Mouse (Mus musculus) spleen, postnatal 10 days (tissue): Measurements from ENCODE around the gene Hmgxb4.
"Not testable (repeated sequence)": the region's sequence is repeated elsewhere in the genome, so short reads cannot be mapped to it uniquely, and the experiment has no call there.

Source experiments
- DNase-seq, 2 experiments: peaks; one replicate each; pipeline ENCODE4 v3.0.0; 2021 to 2022; ENCODE audit warnings: low spot score in 2 of 2

The Hmgxb4 gene

DNA sequence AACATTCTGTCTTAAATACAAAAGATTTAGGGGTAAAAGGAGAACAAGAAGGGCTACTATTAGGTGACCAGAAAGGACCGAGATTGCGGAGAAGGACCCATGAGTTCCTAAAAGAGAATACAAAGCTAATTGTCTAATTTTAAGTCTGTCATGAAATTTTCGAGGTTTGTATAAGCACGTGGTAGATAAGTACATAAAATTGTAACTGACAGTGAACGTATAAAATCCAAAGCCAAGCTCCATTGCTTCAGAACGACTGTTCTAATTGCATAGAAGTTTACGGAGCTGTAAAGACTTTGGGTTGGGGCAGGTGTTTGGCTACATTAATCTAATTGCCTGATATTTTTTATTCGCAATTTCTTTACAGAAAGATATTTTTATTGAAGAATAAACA is at the start of gene Hmgxb4:
Gene Hmgxb4, plus strand, starts transcription at position 276 of the 394 bp plus-strand sequence.
- DNase-seq, result no peak

DNA sequence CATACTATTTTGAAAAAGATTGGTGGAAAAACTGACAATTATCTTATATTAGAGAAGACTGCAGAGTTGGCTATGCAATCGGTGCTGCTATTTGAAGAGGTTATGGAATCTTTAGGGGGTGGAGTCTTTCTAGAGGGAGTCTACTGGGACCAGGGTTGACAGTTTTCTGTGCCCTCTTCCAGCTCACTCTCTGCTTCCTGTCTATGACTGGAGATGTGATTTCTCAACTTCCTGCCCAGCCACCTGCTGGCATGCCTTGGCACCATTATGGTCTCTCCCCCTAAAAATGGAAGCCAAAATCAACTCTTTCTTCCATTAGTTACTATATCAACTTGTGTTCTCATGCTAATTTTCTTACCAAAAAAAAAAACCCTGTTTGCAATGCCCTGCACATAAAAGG is 43.7 kb upstream of the Hmgxb4 start:
- no peak for DNase-seq

- no peak for DNase-seq
Observed at GRCm38 (mm10) chr8:74963983-74964382, 29.2 kb upstream of the Hmgxb4 start.

DNA sequence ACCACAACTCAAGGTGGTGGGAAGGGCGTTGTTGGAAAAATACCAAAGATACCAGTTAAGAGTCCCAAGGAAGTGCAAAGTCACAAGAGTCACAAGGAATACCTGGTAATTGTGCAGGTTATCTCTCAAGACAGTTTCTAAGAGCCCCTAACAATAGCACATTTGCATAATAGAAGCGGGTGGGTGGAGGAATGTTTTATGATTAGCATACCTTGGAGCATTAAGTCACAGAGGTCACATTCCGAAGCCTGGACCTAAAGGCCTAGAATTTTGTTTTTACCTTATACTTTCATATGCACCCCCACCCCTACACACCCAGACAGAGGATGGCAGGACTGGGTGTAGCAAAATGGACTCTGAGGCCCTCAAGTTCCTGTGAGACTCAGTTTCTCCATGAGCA is 22.9 kb upstream of the Hmgxb4 start:
- not testable (repeated sequence) for DNase-seq

GRCm38 (mm10) chr8:74971636-74972035 is 21.5 kb upstream of the Hmgxb4 start:
- DNase-seq, result no peak

DNA sequence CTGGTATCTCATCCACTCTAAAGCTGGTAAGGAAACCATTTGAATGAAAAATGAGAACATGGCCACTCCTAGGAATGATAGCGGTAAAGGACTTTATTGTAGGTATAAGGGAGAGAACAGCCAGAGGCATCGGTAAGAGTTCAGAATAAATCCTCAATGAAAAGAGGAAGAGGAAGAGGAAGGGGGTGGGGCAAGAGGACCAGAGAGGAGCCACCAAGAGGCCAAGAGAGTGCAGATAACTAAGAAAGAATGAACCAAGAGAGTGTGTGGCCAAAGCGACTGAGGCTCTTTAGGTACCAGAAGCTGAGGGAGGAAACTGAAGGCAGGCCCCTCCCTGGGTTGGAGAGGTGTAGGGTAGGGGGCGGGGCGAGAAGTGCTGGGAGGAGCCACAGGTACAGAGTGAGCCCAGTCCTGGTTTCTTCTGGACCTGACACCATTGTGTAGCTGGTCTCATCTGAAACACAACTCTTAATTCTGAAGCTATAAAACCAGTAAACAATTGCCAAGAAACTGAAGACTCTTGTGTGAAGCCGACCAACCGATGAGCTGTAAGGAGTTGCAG is 20.8 kb upstream of the Hmgxb4 start:
- DNase-seq, result peak in 1 of 2 experiments; percentile 24

GRCm38 (mm10) chr8:74973121-74973869 is 19.9 kb upstream of the Hmgxb4 start:
- no peak for DNase-seq

- DNase-seq, result no peak
Observed at GRCm38 (mm10) chr8:74973904-74974303, 19.3 kb upstream of the Hmgxb4 start.

GRCm38 (mm10) chr8:74977427-74977826 is 15.7 kb upstream of the Hmgxb4 start:
- peak in 1 of 2 experiments; percentile 26 for DNase-seq

DNA sequence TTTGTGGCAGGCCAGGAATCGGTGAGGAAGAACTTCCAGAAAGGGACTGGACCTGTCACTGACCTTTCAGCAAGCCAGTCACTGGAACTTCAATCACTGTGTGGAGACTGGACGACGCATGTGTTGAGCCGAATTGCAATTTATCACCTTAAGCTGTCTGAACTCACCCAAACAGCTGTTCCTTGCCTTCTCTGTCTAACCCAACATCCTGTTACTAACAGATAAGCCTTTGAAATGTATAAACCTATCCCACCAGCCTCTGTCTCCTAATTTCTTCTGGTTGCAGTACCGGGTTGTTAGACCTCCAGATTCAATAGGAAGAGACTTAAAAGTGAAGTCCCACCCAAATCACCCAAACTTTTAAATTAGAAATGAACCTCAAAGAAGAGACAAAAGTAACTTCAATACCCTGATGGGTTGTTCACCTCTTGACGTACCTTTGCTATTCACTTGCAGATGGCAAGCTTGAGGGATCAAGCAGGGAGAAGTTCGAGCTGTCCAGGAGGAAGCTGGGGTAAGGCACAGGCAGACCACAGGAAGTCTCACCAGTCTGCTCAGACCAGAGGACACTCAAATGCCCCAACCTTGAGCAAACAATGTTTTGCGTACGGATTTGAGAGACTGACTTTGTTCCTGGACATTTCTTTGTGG is 13.0 kb upstream of the Hmgxb4 start:
- DNase-seq, result no peak

- peak; percentile 33 to 75 for DNase-seq
Observed at GRCm38 (mm10) chr8:74980711-74981062, 12.5 kb upstream of the Hmgxb4 start.

GRCm38 (mm10) chr8:74981809-74982208 is 11.3 kb upstream of the Hmgxb4 start:
- no peak for DNase-seq

DNA sequence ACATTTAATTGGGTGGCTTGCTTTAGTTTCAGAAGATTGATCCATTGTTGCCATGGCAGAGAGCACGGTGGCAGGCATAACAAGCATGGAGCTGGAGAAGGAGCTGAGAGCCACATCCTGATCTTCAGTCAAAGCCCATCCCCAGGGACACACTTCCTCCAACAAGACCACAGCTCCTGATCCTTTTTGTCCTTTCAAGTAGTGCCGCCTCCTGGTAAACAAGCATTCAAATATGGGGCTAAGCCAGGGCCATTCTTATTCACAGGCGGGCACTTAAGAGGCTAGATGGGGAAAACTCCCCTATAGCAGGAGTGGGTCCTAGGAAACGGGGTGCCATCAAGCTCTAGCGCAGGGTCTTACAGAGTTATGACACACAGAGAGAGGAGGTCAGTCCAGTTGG is 5.7 kb upstream of the Hmgxb4 start:
- no peak for DNase-seq

GRCm38 (mm10) chr8:74990021-74990420 is 3.1 kb upstream of the Hmgxb4 start:
- DNase-seq, result no peak

DNA sequence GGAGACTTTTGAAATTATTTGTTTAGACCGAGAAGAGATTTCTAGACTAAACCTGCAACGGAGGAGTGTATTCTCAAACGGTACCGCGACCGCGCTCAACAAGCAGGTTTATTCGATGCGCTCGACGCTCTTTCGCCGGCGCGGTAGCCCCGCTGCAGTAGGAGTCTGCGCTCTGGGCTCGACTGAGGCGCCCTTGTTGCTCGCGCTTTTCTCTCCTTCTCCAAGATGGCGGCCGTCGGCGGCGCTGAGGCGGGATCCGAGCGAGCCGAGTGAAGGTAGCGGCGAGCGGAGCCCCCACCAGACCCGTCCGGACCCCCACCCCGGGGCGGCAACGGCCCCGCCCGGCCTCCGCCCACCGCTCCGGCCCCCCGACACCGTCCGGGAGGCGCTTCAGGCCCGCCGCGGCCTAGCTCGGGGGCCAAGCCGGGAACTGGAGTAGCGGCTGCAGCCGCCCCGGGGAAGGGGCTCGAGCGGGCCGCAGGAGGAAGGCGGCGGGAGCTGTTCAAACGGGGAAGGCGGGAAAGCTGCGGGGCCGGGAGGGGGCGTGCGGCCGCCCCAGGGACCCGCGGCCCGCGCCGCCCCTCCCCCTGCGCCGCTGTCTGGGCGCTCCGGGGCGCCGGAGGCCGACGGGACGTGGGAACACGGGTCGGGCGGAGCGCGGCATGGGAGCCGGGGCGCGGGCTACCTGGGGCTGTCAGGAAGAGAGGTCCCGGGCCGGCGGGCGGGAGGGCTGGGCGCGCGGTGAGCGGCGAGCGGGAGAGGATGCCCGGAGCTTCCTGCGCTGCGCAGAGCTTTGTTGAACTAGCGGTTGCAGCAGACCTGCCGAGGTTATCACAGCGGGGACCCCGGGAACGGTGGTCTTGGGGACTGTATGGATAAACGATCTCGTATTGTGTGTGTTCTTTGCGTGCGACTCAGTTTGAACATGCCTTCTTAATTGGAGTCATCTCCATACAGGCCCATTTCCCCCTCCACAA is 607 bp downstream of the Hmgxb4 start:
- DNase-seq, result peak; percentile 86 to 89

GRCm38 (mm10) chr8:74994540-74994939 is 1.4 kb downstream of the Hmgxb4 start:
- DNase-seq, result peak; percentile 17 to 22

DNA sequence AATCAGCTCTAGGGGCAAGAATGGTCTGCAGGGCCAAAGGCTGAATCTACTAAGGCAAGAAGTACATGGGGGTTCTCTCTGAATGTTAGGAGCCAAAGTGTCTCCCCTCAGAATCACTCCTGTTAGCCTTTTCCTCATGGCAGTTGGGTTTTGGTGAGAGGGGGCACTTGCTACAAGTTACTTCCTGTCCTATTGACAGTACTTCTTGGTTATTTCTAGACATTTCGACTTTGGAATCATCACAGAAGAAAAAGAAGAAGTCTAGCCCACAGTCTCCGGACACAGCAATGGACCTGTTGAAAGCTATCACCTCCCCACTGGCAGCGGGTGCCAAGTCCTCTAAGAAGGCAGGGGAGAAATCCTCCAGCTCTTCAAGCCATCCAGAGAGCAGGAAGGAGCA is 7.3 kb downstream of the Hmgxb4 start:
- no peak for DNase-seq

DNA sequence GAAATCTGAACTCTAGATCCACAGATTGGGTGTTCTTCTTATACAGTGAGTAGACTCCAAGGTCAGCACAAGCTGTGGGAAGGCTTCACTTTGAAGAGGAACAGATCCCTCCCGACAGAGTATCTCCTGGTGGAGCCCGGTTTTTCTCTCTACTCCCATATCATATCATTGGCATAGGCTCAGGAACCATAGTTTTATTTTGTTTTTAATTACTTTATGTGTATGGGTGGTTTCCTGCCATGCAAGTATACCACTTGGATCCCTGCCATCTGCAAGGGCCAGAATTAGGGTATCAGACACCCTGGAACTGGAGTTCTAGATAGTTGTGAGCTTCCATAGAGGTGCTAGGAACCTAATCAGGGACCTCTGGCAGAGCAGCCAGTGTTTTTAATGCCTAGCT is 15.7 kb downstream of the Hmgxb4 start:
- no peak for DNase-seq

- DNase-seq, result no peak
Observed at GRCm38 (mm10) chr8:75013557-75013956, 20.4 kb downstream of the Hmgxb4 start.

DNA sequence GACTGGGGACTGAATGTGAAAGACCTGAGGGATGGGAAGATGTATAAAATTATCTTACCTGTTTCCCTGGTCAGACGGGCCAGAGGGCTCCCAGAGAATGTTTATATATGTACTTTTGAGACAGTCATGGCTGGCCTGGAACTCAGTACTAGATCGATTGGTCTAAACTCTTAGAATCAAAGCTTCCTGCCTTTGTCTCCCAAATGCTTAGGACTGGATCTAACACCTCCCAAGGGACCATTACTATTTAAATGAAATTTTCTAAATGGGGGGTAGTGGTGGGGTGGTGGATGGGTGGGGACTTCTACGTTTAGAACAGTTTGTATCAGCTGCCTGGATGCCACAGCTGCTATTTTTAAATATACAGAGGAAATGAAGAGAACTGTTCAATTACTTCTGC is 20.8 kb downstream of the Hmgxb4 start:
- DNase-seq, result no peak

DNA sequence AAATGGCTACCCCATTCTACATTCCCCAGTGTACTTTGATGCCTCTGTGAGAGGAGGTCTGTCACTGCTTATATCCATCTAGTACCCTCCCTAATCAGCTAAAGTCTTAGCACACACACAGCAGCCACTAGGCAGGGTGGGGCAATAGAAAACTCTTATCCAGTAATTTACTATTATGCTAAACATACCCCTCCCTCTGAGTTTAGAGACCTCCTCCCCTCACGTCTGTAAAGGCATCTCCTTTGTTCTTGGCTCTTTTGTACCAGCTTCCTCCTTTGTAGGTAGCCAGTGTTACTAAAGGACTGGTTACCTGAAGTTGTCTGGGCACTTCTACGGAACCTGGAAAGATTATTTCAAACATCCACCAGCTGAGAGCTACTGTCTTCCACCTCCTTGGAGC is 22.8 kb downstream of the Hmgxb4 start:
- no peak for DNase-seq

DNA sequence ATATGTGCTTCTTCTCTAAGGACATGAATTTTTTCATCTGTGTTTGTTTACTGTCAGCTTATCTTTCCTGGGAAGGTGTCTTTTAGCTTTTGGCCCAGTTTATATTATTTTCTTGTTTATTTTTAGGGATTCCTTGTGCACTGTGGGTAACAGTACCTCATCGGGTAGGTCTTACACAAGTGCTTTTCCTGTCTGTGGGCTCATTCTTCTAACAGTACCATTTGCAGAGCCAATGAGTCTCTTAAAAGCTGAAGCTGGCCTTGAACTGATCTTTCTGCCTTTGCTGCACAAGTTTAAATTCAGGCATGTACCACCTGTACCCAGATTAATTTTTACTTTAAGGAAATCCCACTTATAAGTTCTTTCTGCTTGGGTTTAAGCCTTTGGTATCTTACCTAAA is 23.3 kb downstream of the Hmgxb4 start:
- no peak for DNase-seq
